Mouse (Mus musculus) left cerebral cortex, postnatal 14 days (tissue): ENCODE measurements around the gene Fam189b. TPM values are rescaled to one million over a fixed set of nuclear protein-coding genes. Genes with fewer than 3 reads are reported as not detected.

ENCODE experiments used
- DNase-seq, 2 experiments: peaks; one replicate each; pipeline ENCODE4 v3.0.0; 2021 to 2022; ENCODE audit warnings: low spot score in 2 of 2, mixed read lengths in 1 of 2
- intact Hi-C: fragments of 180-260 bp; cut with DNase I; formaldehyde crosslinking; loops from one replicate; pipeline ENCODE4 v1.15.1; 2025
- total RNA-seq, 2 experiments: library from RNA; stranded (reverse); gene quantifications; 2 replicates each; pipeline ENCODE4 v1.2.3; 2021

Gene Fam189b
- total RNA-seq, 2 experiments from 2014 or later, result 73.5 to 77.2 TPM

DNA sequence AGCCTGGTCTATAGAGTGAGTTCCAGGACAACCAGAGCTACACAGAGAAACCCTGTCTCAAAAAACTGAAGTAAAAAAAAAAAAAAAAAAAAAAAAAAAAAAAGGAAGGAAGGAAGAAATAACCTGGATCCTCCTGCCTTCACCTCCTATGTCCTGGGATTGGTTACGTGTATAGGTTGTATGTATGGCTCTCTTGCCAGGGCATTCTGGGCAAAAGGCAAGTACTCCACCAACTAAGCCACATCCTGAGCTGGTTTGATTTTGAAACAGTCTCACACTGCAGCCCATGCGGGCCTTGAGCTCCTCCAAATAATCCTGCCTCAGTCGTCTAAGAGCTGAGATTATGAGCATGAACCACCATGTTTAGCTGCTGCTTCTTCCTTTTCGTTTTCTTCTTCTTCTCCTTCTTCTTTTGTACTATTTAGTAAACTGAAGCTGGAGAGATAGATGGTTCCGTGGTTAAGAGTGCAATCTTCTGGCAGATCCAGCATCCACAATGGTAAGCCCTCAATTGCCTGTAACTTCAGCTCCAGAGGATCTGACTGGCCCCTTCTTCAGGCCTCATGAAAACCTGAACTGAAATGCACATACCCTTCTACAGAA is 19.2 kb upstream of the Fam189b start:
- intact Hi-C loops, result loop anchor here (5.0 kb wide), 1 partner anchor 71 kb away; the partner anchor contains the start of gene Rusc1
- no peak for DNase-seq

- intact Hi-C loops, result loop anchor here (5.0 kb wide), 1 partner anchor 72 kb away; the partner anchor contains the start of gene Rusc1
Observed at GRCm38 (mm10) chr3:89164506-89165267, 18.3 kb upstream of the Fam189b start, which contains the start of gene Clk2. Clk2 (plus strand) TSS chr3:89164795.

DNA sequence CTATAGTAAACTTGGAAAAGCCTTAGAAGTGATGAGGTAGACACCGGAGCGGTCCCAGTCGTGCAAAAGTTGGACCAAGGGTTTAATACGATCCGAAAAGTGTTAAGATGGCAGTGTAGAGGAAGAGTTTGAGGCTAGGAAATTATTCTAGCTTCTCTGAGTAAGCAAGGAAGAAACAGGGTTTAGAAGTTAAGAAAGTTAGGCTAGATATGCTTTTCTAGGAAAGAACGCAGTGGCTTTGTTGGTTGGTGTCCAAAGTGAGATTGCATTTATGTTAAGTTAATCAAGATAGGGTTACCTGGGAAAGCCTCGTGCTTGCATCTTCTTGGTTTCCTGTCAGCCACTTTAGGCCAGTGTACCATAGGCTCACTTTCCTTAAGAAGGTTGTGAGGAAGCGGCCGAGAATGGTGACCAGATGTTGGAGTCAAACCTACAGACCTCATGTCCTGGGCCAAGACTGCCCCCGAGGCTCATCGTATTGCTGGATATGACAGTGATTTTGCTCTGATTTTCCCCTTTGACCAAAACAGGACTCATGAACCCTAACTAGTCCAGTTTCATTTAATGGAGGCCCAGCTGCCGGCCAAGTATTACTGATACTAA is 17.6 kb upstream of the Fam189b start:
- DNase-seq, result no peak
- intact Hi-C loops, result no loop called here

More at GRCm38 (mm10) chr3:89164506-89165267, 18.3 kb upstream of the Fam189b start, which contains the start of gene Clk2:
- peak; percentile 92 to 93 for DNase-seq

DNA sequence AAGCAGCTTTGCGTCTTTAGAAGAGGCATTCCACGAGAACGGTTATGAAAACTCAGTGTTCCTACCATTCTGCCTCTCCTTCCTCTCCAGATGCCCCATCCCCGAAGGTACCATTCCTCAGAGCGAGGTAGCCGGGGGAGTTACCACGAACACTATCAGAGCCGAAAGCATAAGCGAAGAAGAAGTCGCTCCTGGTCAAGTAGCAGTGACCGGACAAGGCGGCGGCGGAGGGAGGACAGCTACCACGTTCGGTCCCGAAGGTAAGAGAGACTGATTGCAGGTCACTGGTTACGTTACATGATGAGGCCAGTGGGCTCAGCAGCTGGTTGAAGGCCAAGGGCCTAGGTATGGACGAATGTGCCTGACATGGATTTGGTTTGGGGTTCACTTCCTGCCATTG is 16.0 kb upstream of the Fam189b start:
- DNase-seq, result no peak
- intact Hi-C loops, result no loop called here

GRCm38 (mm10) chr3:89174844-89175243 is 8.1 kb upstream of the Fam189b start:
- DNase-seq, result no peak
- intact Hi-C loops, result no loop called here

DNA sequence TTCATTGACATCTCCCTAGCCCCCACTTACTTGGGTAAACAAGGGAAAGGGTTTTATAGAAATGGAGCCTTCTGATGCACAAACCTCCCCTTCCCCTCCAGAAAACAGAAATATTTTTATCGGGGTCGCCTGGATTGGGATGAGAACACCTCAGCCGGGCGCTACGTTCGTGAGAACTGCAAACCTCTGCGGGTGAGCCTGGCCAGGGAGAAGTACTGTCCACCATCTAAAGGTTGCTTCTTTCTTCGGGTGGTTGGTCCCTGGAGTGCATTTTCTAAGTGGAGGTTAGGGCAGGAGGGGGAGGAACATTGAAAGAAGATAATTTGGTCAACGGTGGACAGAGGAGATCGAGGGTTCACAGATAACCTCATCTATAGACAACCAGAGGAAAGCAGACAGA is 7.4 kb upstream of the Fam189b start:
- intact Hi-C loops, result no loop called here
- no peak for DNase-seq

DNA sequence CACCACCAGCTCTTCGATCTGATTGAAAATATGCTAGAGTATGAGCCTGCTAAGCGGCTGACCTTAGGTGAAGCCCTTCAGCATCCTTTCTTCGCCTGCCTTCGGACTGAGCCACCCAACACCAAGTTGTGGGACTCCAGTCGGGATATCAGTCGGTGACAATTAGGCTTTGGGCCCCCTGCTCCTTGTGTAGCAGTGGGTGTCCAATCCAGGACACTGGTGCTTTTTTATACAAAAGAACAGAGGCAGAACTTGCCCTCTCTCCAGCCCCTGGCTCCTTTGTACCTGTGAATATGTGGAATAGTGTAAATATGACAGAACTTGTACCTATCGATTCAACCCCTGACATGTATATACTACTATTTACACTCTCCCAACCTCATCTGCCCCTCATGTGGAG is 6.5 kb upstream of the Fam189b start:
- intact Hi-C loops, result no loop called here
- DNase-seq, result no peak

GRCm38 (mm10) chr3:89177242-89178106 is 5.5 kb upstream of the Fam189b start, which contains the start of gene Scamp3:
Scamp3 (plus strand) TSS chr3:89177473.
- intact Hi-C loops, result no loop called here
- peak; percentile 92 to 96 for DNase-seq

DNA sequence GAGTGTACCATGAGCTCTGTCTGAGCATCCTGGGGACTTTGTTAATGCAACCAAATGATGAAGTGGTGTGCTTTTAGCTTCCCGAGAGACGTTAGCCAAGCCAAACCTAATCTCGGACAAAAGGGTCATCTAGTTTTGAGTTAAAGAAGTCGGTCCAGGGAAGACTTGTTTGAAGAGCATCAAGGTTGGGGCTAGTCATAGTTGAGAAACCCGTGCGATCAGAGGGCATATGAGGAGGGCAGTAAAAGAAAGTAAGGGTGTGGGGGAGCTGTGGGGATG is 4.9 kb upstream of the Fam189b start:
- intact Hi-C loops, result no loop called here
- no peak for DNase-seq

DNA sequence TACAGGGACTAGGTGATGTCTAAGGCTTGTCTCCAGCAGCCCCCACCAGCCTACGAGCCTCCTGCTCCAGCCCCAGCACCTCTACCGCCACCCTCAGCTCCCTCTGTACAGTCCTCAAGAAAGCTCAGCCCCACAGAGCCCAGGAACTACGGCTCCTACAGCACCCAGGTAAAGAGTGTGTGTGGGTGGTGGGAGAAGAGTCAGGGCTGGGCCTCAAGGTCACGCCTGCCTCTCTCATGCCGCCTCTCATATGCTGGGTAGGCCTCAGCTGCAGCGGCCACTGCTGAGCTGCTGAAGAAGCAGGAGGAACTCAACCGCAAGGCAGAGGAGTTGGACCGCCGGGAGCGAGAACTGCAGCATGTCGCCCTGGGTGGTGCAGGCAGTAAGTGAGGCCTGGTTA is 3.9 kb upstream of the Fam189b start:
- intact Hi-C loops, result no loop called here
- no peak for DNase-seq

- intact Hi-C loops, result no loop called here
- DNase-seq, result no peak
Observed at GRCm38 (mm10) chr3:89181749-89182500, 1.0 kb upstream of the Fam189b start.

DNA sequence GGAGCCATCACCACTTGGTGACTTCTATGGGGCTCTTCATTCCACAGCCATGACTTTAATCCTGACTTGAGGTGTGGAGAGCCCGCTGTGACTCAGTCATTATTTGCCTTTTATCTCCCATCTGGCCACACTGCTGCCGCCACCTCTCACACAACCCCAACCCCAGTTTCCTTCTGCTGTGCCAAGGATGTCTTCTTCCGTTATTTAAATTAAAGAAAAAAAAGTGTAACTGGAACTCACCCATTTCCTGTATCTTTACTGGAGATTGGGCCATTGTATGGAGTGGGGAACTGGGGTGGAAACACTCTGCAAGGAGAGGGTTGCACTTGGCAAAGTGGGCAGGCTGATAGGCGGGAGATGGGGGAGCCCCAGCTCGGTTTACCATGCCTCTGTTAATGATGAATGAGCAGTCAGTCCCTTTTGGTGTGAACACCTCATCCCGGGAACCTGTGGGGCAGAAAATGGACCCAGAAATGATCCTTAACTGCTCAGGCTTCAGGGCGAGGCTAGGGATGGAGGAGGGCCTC is 349 bp upstream of the Fam189b start:
- no peak for DNase-seq
- intact Hi-C loops, result no loop called here

DNA sequence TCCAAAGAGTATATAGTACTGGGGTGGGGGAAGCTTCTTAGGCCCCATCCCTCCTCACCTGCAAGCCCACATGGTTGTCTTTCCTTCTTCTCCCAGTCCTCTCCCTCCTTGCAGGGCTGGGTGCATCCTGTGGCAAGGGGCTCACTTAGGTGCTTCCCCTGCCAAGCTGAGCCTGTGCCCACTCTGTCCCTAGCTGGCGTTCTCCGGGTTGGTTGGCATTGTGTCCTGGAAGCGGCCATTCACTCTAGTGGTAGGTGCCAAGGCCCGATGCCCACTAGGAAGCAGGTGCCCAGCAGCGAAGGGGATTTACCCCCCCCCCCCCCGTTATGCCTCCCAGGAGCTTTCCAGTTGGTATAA is 994 bp downstream of the Fam189b start:
- intact Hi-C loops, result no loop called here
- DNase-seq, result no peak

GRCm38 (mm10) chr3:89187197-89187596 is 4.3 kb downstream of the Fam189b start:
- no peak for DNase-seq
- intact Hi-C loops, result no loop called here

DNA sequence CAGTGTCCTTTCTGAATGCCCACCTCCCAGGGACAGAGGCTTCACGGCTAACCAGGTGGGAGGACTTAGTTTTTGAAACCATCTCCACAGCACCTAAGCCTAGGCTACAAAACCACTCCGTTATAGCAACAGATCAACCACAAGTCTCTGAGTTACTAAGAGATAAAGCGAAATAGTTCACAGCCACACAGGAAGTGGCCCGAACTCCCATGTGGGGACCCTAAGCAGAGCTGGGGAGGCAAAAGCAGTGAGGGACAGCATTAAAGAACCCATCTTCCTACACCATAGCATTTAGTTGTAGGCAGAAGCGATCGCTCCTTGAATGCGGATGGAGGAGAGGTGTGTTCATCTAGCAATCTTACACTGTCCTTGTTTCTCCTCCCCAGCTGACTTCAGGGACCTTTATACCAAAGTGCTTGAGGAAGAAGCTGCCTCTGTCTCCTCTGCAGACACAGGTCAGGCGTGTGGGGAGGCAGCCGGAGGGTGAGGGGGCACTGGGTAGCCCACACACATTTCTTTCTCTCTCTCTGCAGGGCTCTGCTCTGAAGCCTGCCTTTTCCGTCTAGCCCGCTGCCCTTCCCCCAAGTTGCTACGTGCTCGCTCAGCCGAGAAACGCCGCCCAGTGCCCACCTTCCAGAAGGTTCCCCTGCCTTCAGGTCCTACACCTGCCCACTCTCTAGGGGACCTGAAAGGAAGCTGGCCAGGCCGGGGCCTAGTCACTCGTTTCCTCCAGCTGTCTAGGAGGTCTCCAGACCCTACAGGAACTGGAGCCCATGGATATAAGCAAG is 4.9 kb downstream of the Fam189b start:
- DNase-seq, result no peak
- intact Hi-C loops, result no loop called here

DNA sequence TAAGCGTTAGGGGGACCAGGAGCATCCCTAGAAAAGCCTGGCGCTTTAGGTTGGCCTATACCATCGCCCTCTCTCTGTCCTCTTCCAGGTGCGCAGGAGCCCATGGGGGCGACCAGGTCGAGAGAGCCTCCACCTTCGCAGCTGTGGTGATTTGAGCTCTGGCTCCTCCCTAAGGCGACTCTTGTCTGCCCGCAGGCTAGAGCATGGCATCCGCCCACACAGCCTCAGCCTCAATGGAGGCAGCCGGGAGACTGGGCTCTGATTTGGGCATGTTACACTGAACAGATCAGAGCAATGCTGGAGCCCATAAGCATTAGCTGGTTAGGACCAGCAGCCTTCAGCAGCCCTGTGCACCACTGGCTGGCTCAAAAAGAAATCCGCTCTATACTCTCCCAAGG is 5.5 kb downstream of the Fam189b start:
- no peak for DNase-seq
- intact Hi-C loops, result no loop called here

- intact Hi-C loops, result no loop called here
- no peak for DNase-seq
Observed at GRCm38 (mm10) chr3:89190436-89190835, 7.5 kb downstream of the Fam189b start.

DNA sequence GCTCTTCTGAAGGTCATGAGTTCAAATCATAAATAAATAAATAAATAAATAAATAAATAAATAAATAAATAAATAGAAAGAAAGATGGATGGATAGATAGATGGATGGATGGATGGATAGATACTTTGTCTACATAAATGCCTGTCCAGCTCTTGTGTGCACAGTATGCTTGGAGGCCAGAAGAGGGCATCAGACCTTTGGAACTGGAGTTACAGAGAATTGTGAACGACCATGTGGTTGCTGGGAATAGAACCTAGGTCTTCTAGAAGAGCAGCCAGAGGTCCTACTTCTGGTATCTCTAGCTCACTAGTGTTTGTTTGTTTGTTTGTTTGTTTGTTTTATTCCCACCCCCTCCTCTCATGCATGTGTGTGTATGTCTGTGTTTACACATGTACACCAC is 10.4 kb downstream of the Fam189b start:
- DNase-seq, result no peak
- intact Hi-C loops, result no loop called here
